ENCODE assay signal across 12 mouse cellular contexts in the genomic region with DNA sequence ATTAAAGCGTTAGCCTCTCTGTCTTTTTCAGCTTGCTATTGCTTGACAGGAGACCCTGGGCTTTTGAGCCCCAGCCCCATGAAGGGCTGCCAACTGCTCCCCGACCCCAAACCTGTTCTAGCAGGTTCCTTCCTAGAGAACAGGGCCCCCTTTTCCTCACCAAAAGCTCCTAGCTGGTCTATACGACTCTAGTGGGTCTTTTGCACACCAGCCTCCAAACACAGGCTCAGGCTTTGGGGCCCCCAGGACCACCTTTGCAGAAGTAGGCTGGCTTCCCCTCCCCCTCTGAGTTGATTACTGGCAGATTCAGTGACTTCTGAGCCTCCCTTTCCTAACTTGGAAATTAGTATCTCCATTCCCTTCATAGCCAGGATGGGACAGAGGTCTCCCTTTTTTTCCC. TPM values are rescaled to one million over a fixed set of nuclear protein-coding genes. Genes with fewer than 3 reads are reported as not detected.
DNase-seq lines count a peak whose midpoint lies in the region.
"Had no signal": no experiment of that assay in that cellular context is flagged by ENCODE, and none has a peak within 500 bp of the region (broad histone marks: within the 10 kb centered on the region; RNA-seq: fewer than 3 reads in every experiment).

No protein-coding gene starts in this region.

- H3K27me3 ChIP-seq in heart, embryonic 10.5 days (ENCODE audit: insufficient read depth, poor library complexity, severe bottlenecking): peaks cover 70% of the 10 kb centered on the region
- H3K27me3 ChIP-seq in midbrain, embryonic 10.5 days (ENCODE audit: low read depth, poor library complexity, severe bottlenecking): peaks cover 38% of the 10 kb centered on the region

- peaks cover 21% of the 10 kb centered on the region for H3K4me1 ChIP-seq in heart, embryonic 10.5 days
- peaks cover 45% of the 10 kb centered on the region for H3K4me1 ChIP-seq in midbrain, embryonic 10.5 days

- H3K36me3 ChIP-seq in heart, embryonic 10.5 days: no peaks in the 10 kb centered on the region
- H3K36me3 ChIP-seq in midbrain, embryonic 10.5 days: no peaks in the 10 kb centered on the region

- WGBS in heart, embryonic 10.5 days: 20% methylated on average over 3 of the region's 3 CpGs
- 9% methylated on average over 3 of the region's 3 CpGs for WGBS in midbrain, embryonic 10.5 days

- DNase-seq in heart, embryonic 10.5 days (ENCODE audit: low spot score): no peak
- no peak for DNase-seq in heart, postnatal 36 days
- peak; percentile 14 for DNase-seq in thymus, postnatal 14 days
- DNase-seq in thymus, postnatal 0 days (ENCODE audit: low spot score): no peak
- no peak for DNase-seq in midbrain, embryonic 10.5 days (ENCODE audit: low spot score)
- no peak for DNase-seq in urinary bladder, postnatal 25 days (ENCODE audit: low spot score)
- no peak for DNase-seq in kidney, adult 8-10 months
- DNase-seq in left cerebral cortex, adult 9 months (ENCODE audit: low spot score in 2 of 2): no peak

- intact Hi-C loops in heart, postnatal 36 days (cut with DNase I): no loop called here

- peak overlapping the region; percentile 68 for H3K4me3 ChIP-seq in heart, embryonic 10.5 days
- peak overlapping the region; percentile 75 for H3K4me3 ChIP-seq in midbrain, embryonic 10.5 days
- H3K4me3 ChIP-seq: megakaryocyte, embryonic 14.5 days had no signal

- no peaks in the 10 kb centered on the region for H3K9me3 ChIP-seq in heart, embryonic 10.5 days
- no peaks in the 10 kb centered on the region for H3K9me3 ChIP-seq in midbrain, embryonic 10.5 days (replicated peaks)
- H3K9me3 ChIP-seq: megakaryocyte, embryonic 14.5 days had no signal

- H3K27ac ChIP-seq in heart, embryonic 10.5 days: no peak overlapping the region
- peak overlapping the region; percentile 89 for H3K27ac ChIP-seq in midbrain, embryonic 10.5 days (replicated peaks)

RNA-seq across cellular contexts. Expression of a gene that starts 1.4 kb away (rescaled TPM):
- polyA plus RNA-seq in heart, embryonic 10.5 days (2016; fragmentation: Nextera tagmentation; extraction: Ambion mirVana): 0.79 and 2.3 TPM in 2 replicates
- total RNA-seq in heart, postnatal 36 days (2021): not detected
- polyA plus RNA-seq in thymus, postnatal 0 days (2015; fragmentation: Nextera tagmentation; extraction: Ambion mirVana): 12.1 and 12.9 TPM in 2 replicates
- 20.9 and 23.0 TPM in 2 replicates for polyA plus RNA-seq in midbrain, embryonic 10.5 days (2016; fragmentation: Nextera tagmentation; extraction: Ambion mirVana)

RNA-seq across cellular contexts. Expression of a gene that starts 8.6 kb away (rescaled TPM):
- polyA plus RNA-seq in heart, embryonic 10.5 days (2016; fragmentation: Nextera tagmentation; extraction: Ambion mirVana): not detected in 2 replicates
- not detected for total RNA-seq in heart, postnatal 36 days (2021)
- not detected in 2 replicates for polyA plus RNA-seq in thymus, postnatal 0 days (2015; fragmentation: Nextera tagmentation; extraction: Ambion mirVana)
- not detected in 2 replicates for polyA plus RNA-seq in midbrain, embryonic 10.5 days (2016; fragmentation: Nextera tagmentation; extraction: Ambion mirVana)
- total RNA-seq: layer of hippocampus, adult 18-20 months had no signal
- polyA plus RNA-seq: heart, embryonic 16.5 days; Patski had no signal

RNA-seq across cellular contexts. Expression of a gene that starts 13.1 kb away (rescaled TPM):
- 18.7 and 30.8 TPM in 2 replicates for polyA plus RNA-seq in heart, embryonic 10.5 days (2016; fragmentation: Nextera tagmentation; extraction: Ambion mirVana)
- 1 to 10 TPM; 1.0 to 1.3 TPM for total RNA-seq in heart, postnatal 36 days (2021)
- polyA plus RNA-seq in thymus, postnatal 0 days (2015; fragmentation: Nextera tagmentation; extraction: Ambion mirVana): 23.1 and 27.2 TPM in 2 replicates
- polyA plus RNA-seq in midbrain, embryonic 10.5 days (2016; fragmentation: Nextera tagmentation; extraction: Ambion mirVana): 35.8 and 41.7 TPM in 2 replicates

RNA-seq across cellular contexts. Expression of a gene that starts 30.2 kb away (rescaled TPM):
- polyA plus RNA-seq in heart, embryonic 10.5 days (2016; fragmentation: Nextera tagmentation; extraction: Ambion mirVana): 3.8 and 4.1 TPM in 2 replicates
- total RNA-seq in heart, postnatal 36 days (2021): 1 to 10 TPM; 1.8 to 2.2 TPM
- 1.6 and 2.4 TPM in 2 replicates for polyA plus RNA-seq in thymus, postnatal 0 days (2015; fragmentation: Nextera tagmentation; extraction: Ambion mirVana)
- polyA plus RNA-seq in midbrain, embryonic 10.5 days (2016; fragmentation: Nextera tagmentation; extraction: Ambion mirVana): 0.78 and 0.79 TPM in 2 replicates

RNA-seq across cellular contexts. Expression of a gene that starts 38.5 kb away (rescaled TPM):
- polyA plus RNA-seq in heart, embryonic 10.5 days (2016; fragmentation: Nextera tagmentation; extraction: Ambion mirVana): 29.4 and 33.6 TPM in 2 replicates
- 10 to 100 TPM; 11.6 to 20.2 TPM for total RNA-seq in heart, postnatal 36 days (2021)
- 54.9 and 63.2 TPM in 2 replicates for polyA plus RNA-seq in thymus, postnatal 0 days (2015; fragmentation: Nextera tagmentation; extraction: Ambion mirVana)
- 6.5 and 8.1 TPM in 2 replicates for polyA plus RNA-seq in midbrain, embryonic 10.5 days (2016; fragmentation: Nextera tagmentation; extraction: Ambion mirVana)
